Mouse (Mus musculus): ENCODE measurements around the gene Serpina3g.
"Not testable (repeated sequence)": the region's sequence is repeated elsewhere in the genome, so short reads cannot be mapped to it uniquely, and the experiment has no call there.

The Serpina3g gene

GRCm38 (mm10) chr12:104221616-104222015, 14.4 kb upstream of the Serpina3g start:
- Histone ChIP-seq H3K9me3 (ENCODE audit: low read length) (no peaks in the 10 kb centered on the region), H3K27me3 (ENCODE audit: insufficient read depth, low read length) (no peaks in the 10 kb centered on the region), H3K36me3 (ENCODE audit: insufficient read depth, low read length) (no peaks in the 10 kb centered on the region), H3K4me1 (replicated peaks; ENCODE audit: low read depth, low read length) (no peaks in the 10 kb centered on the region), H3K4me3 (replicated peaks; ENCODE audit: low read length) (no peak overlapping the region)
- TF ChIP-seq CTCF (conservative IDR thresholded peaks at IDR 0.05; ENCODE audit: low read length) (no peak), POU5F1 (IDR thresholded peaks at IDR 0.05; ENCODE audit: borderline replicate concordance, low read length) (no peak)

GRCm38 (mm10) chr12:104223690-104224089, 12.4 kb upstream of the Serpina3g start:
- Histone ChIP-seq H3K4me1 (replicated peaks; ENCODE audit: low read depth, low read length) (no peaks in the 10 kb centered on the region), H3K9me3 (ENCODE audit: low read length) (peaks cover 6% of the 10 kb centered on the region), H3K36me3 (ENCODE audit: insufficient read depth, low read length) (no peaks in the 10 kb centered on the region), H3K4me3 (replicated peaks; ENCODE audit: low read length) (no peak overlapping the region), H3K27me3 (ENCODE audit: insufficient read depth, low read length) (no peaks in the 10 kb centered on the region)
- TF ChIP-seq CTCF (conservative IDR thresholded peaks at IDR 0.05; ENCODE audit: low read length) (no peak), NANOG (IDR thresholded peaks at IDR 0.05; ENCODE audit: borderline replicate concordance, low read length) (no peak), POU5F1 (IDR thresholded peaks at IDR 0.05; ENCODE audit: borderline replicate concordance, low read length) (no peak)

- Histone ChIP-seq H3K36me3 (ENCODE audit: insufficient read depth, low read length) (no peaks in the 10 kb centered on the region), H3K4me3 (replicated peaks; ENCODE audit: low read length) (no peak overlapping the region), H3K27me3 (ENCODE audit: insufficient read depth, low read length) (no peaks in the 10 kb centered on the region), H3K9me3 (ENCODE audit: low read length) (peaks cover 17% of the 10 kb centered on the region), H3K4me1 (replicated peaks; ENCODE audit: low read depth, low read length) (no peaks in the 10 kb centered on the region)
- no peak for TF ChIP-seq POU5F1 (IDR thresholded peaks at IDR 0.05; ENCODE audit: borderline replicate concordance, low read length)
- no peak for TF ChIP-seq CTCF (conservative IDR thresholded peaks at IDR 0.05; ENCODE audit: low read length)
- TF ChIP-seq NANOG (IDR thresholded peaks at IDR 0.05; ENCODE audit: borderline replicate concordance, low read length), result no peak
These were observed 11.3 kb upstream of the Serpina3g start for GRCm38 (mm10) chr12:104224598-104225300.

GRCm38 (mm10) chr12:104230762-104231161, 5.3 kb upstream of the Serpina3g start:
- peaks cover 34% of the 10 kb centered on the region for H3K9me3 ChIP-seq (ENCODE audit: low read length)
- H3K36me3 ChIP-seq (ENCODE audit: insufficient read depth, low read length), result no peaks in the 10 kb centered on the region
- H3K4me3 ChIP-seq (replicated peaks; ENCODE audit: low read length), result no peak overlapping the region
- no peak for TF ChIP-seq CTCF (conservative IDR thresholded peaks at IDR 0.05; ENCODE audit: low read length)
- TF ChIP-seq POU5F1 (IDR thresholded peaks at IDR 0.05; ENCODE audit: borderline replicate concordance, low read length), result no peak
- no peak for TF ChIP-seq NANOG (IDR thresholded peaks at IDR 0.05; ENCODE audit: borderline replicate concordance, low read length)
- no peaks in the 10 kb centered on the region for H3K4me1 ChIP-seq (replicated peaks; ENCODE audit: low read depth, low read length)
- no peaks in the 10 kb centered on the region for H3K27me3 ChIP-seq (ENCODE audit: insufficient read depth, low read length)

- not testable (repeated sequence) for H3K9me3 ChIP-seq (ENCODE audit: low read length); H3K4me1 ChIP-seq (replicated peaks; ENCODE audit: low read depth, low read length); H3K4me3 ChIP-seq (replicated peaks; ENCODE audit: low read length); H3K27me3 ChIP-seq (ENCODE audit: insufficient read depth, low read length); H3K36me3 ChIP-seq (ENCODE audit: insufficient read depth, low read length)
These were observed 2.0 kb downstream of the Serpina3g start for GRCm38 (mm10) chr12:104238048-104238447.

GRCm38 (mm10) chr12:104243307-104243706, 7.3 kb downstream of the Serpina3g start:
- H3K36me3 ChIP-seq (ENCODE audit: insufficient read depth, low read length), result no peaks in the 10 kb centered on the region
- no peaks in the 10 kb centered on the region for H3K9me3 ChIP-seq (ENCODE audit: low read length)
- H3K4me1 ChIP-seq (replicated peaks; ENCODE audit: low read depth, low read length), result peaks cover 25% of the 10 kb centered on the region
- no peak for TF ChIP-seq CTCF (conservative IDR thresholded peaks at IDR 0.05; ENCODE audit: low read length)
- TF ChIP-seq POU5F1 (IDR thresholded peaks at IDR 0.05; ENCODE audit: borderline replicate concordance, low read length), result no peak
- no peak for TF ChIP-seq NANOG (IDR thresholded peaks at IDR 0.05; ENCODE audit: borderline replicate concordance, low read length)
- no peaks in the 10 kb centered on the region for H3K27me3 ChIP-seq (ENCODE audit: insufficient read depth, low read length)
- no peak overlapping the region for H3K4me3 ChIP-seq (replicated peaks; ENCODE audit: low read length)

GRCm38 (mm10) chr12:104245092-104245491, 9.0 kb downstream of the Serpina3g start:
- H3K27me3 ChIP-seq (ENCODE audit: insufficient read depth, low read length), result no peaks in the 10 kb centered on the region
- TF ChIP-seq NANOG (IDR thresholded peaks at IDR 0.05; ENCODE audit: borderline replicate concordance, low read length), result no peak
- 0 out of 2 replicates have a peak, but pooled peaks have one; percentile 7 for TF ChIP-seq CTCF (conservative IDR thresholded peaks at IDR 0.05; ENCODE audit: low read length)
- no peaks in the 10 kb centered on the region for H3K36me3 ChIP-seq (ENCODE audit: insufficient read depth, low read length)
- H3K9me3 ChIP-seq (ENCODE audit: low read length), result no peaks in the 10 kb centered on the region
- no peak overlapping the region for H3K4me3 ChIP-seq (replicated peaks; ENCODE audit: low read length)
- peaks cover 32% of the 10 kb centered on the region for H3K4me1 ChIP-seq (replicated peaks; ENCODE audit: low read depth, low read length)

GRCm38 (mm10) chr12:104245595-104245994, 9.6 kb downstream of the Serpina3g start:
- Histone ChIP-seq H3K27me3 (ENCODE audit: insufficient read depth, low read length) (no peaks in the 10 kb centered on the region), H3K9me3 (ENCODE audit: low read length) (no peaks in the 10 kb centered on the region), H3K4me1 (replicated peaks; ENCODE audit: low read depth, low read length) (peaks cover 32% of the 10 kb centered on the region), H3K36me3 (ENCODE audit: insufficient read depth, low read length) (no peaks in the 10 kb centered on the region), H3K4me3 (replicated peaks; ENCODE audit: low read length) (no peak overlapping the region)
- no peak for TF ChIP-seq CTCF (conservative IDR thresholded peaks at IDR 0.05; ENCODE audit: low read length)
- no peak for TF ChIP-seq NANOG (IDR thresholded peaks at IDR 0.05; ENCODE audit: borderline replicate concordance, low read length)
- no peak for TF ChIP-seq POU5F1 (IDR thresholded peaks at IDR 0.05; ENCODE audit: borderline replicate concordance, low read length)

GRCm38 (mm10) chr12:104247553-104248002, 11.5 kb downstream of the Serpina3g start:
- H3K27me3 ChIP-seq (ENCODE audit: insufficient read depth, low read length), result no peaks in the 10 kb centered on the region
- no peaks in the 10 kb centered on the region for H3K36me3 ChIP-seq (ENCODE audit: insufficient read depth, low read length)
- no peaks in the 10 kb centered on the region for H3K9me3 ChIP-seq (ENCODE audit: low read length)
- TF ChIP-seq NANOG (IDR thresholded peaks at IDR 0.05; ENCODE audit: borderline replicate concordance, low read length) (no peak), CTCF (conservative IDR thresholded peaks at IDR 0.05; ENCODE audit: low read length) (no peak), POU5F1 (IDR thresholded peaks at IDR 0.05; ENCODE audit: borderline replicate concordance, low read length) (no peak)
- 0 out of 2 replicates have a peak overlapping the region, but pooled peaks have one; percentile 35 for H3K4me3 ChIP-seq (replicated peaks; ENCODE audit: low read length)
- peaks cover 32% of the 10 kb centered on the region for H3K4me1 ChIP-seq (replicated peaks; ENCODE audit: low read depth, low read length)
